Mouse (Mus musculus): Measurements from ENCODE around the gene Mapkapk3.

The Mapkapk3 gene

GRCm38 (mm10) chr9:107289211-107290076 lies at the start of gene Mapkapk3:
Mapkapk3 (minus strand) TSS chr9:107289877.
- DNase-seq: peak; percentile 48

- DNase-seq: peak; percentile 74
Measured at GRCm38 (mm10) chr9:107338172-107338883, 48.7 kb upstream of the Mapkapk3 start, which contains the start of gene Hemk1. Hemk1 (minus strand) TSS chr9:107338350.

- no peak for DNase-seq
Measured at GRCm38 (mm10) chr9:107336386-107336785, 46.7 kb upstream of the Mapkapk3 start.

- DNase-seq: peak; percentile 79
Measured at GRCm38 (mm10) chr9:107335909-107336308, 46.2 kb upstream of the Mapkapk3 start.

GRCm38 (mm10) chr9:107335046-107335445 lies 45.4 kb upstream of the Mapkapk3 start:
- no peak for DNase-seq

GRCm38 (mm10) chr9:107334356-107334755 lies 44.7 kb upstream of the Mapkapk3 start:
- DNase-seq: no peak

GRCm38 (mm10) chr9:107333686-107334085 lies 44.0 kb upstream of the Mapkapk3 start:
- DNase-seq: no peak

GRCm38 (mm10) chr9:107330791-107331190 lies 41.1 kb upstream of the Mapkapk3 start:
- DNase-seq: no peak

GRCm38 (mm10) chr9:107327879-107328620 lies 38.4 kb upstream of the Mapkapk3 start:
- no peak for DNase-seq

- no peak for DNase-seq
Measured at GRCm38 (mm10) chr9:107325904-107326303, 36.2 kb upstream of the Mapkapk3 start.

GRCm38 (mm10) chr9:107324799-107325561 lies 35.3 kb upstream of the Mapkapk3 start:
- DNase-seq: no peak

GRCm38 (mm10) chr9:107323558-107323957 lies 33.9 kb upstream of the Mapkapk3 start:
- DNase-seq: peak; percentile 64

- DNase-seq: no peak
Measured at GRCm38 (mm10) chr9:107322461-107323050, 32.9 kb upstream of the Mapkapk3 start.

- DNase-seq: no peak
Measured at GRCm38 (mm10) chr9:107315791-107316190, 26.1 kb upstream of the Mapkapk3 start.

GRCm38 (mm10) chr9:107313926-107314325 lies 24.2 kb upstream of the Mapkapk3 start:
- DNase-seq: no peak

- DNase-seq: no peak
Measured at GRCm38 (mm10) chr9:107312811-107313584, 23.3 kb upstream of the Mapkapk3 start.

- DNase-seq: no peak
Measured at GRCm38 (mm10) chr9:107309600-107309999, 19.9 kb upstream of the Mapkapk3 start.

GRCm38 (mm10) chr9:107309171-107309570 lies 19.5 kb upstream of the Mapkapk3 start:
- DNase-seq: no peak

GRCm38 (mm10) chr9:107308346-107309000 lies 18.8 kb upstream of the Mapkapk3 start:
- DNase-seq: no peak

GRCm38 (mm10) chr9:107307886-107308285 lies 18.2 kb upstream of the Mapkapk3 start:
- DNase-seq: no peak

Measured in cerebellum, adult 8-10 months (tissue).